Mouse (Mus musculus): ENCODE results near the gene Alkbh6.

Gene Alkbh6

DNA sequence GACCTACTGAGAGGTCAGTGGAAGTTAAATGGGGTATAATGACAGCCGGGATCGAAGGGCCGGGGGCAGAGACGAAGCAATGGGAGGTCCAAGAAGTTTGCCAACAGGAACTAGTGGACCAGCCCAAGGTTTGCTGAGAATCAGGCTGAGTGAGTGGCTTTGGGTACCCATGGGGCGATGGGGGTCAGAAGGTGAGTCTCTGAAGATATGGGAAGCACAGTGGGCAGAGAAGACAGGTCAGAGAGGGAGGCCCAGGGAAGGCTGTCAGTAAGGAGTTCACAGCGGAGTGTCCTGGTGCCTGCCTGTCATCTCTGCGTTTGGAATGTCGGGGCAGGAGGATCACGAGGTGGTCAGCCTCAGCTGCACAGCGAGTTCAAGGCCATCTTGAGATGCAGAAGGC is 19.9 kb downstream of the Alkbh6 start:
- DNase-seq (ENCODE audit: low read depth, low spot score) = no peak

DNA sequence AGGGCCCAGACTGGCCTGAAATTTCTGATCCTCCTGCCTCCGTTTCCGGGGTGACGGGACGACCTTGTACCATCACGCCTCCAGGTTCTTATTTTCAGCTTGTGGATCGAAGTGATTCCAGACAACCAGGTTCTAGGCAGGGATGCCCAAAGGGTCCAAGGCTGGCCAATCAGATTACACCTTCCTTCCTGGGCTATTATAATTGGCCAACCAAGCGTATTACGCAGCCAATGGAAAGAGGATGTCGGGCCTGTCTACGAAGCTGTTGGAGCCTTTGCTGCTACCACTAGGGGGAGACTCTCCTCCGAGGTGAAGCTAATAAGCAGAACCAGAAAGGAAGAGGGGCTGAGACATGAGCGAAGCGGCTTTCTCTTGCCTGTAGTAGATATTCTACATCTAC is 23.4 kb downstream of the Alkbh6 start:
- DNase-seq (ENCODE audit: low read depth, low spot score) = peak; percentile 82

DNA sequence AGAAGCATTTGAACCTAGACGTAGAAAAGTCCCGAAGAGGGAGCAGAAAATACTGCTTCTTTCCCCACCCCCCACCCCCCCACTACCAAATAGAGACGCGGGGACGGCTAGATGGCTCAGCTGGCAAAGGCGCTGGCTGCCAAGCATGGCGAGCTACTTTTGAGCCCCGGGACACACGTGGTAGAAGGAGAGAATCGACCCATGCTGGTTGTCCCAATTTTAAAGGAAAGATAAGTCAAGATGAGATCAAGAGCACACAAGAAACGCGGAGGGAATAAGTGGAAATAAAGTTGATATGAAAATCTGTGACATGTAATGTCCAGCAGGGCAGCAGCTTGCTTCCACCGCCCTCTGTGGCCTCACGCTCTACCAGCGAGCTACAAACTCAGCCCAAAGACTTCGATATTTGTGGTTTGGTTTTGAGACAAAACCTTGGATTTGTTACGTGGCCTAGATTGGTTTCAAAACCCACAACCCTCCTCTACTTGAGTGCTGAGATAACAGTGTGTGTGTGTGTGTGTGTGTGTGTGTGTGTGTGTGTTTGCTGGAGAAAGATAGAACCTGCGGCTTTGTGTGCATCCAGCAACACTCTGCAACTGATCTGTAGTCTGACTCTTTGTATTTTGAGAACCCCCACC is 24.2 kb downstream of the Alkbh6 start:
- no peak for DNase-seq (ENCODE audit: low read depth, low spot score)

DNA sequence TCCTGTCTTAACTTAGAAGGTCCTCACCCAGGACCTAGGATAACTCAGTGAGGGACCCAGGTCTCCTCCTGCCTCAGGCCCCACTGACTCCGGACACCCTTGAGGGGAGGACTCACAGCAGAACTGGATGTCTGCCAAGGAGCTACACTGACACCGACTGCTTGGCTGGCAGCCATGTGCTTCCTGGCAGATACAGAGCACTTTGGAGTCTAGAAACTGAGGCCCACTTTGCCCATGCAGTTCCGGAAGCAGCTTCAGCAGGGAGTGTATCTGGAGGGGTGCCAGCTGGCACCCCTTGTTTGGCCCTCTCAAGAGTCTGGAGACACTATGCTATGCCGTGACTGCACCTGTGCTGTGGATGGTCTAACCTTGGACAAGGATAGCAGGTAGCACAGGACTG is 24.9 kb downstream of the Alkbh6 start:
- DNase-seq (ENCODE audit: low read depth, low spot score) = no peak

GRCm38 (mm10) chr7:30334563-30334962 is 26.0 kb downstream of the Alkbh6 start:
- DNase-seq (ENCODE audit: low read depth, low spot score) = no peak

DNA sequence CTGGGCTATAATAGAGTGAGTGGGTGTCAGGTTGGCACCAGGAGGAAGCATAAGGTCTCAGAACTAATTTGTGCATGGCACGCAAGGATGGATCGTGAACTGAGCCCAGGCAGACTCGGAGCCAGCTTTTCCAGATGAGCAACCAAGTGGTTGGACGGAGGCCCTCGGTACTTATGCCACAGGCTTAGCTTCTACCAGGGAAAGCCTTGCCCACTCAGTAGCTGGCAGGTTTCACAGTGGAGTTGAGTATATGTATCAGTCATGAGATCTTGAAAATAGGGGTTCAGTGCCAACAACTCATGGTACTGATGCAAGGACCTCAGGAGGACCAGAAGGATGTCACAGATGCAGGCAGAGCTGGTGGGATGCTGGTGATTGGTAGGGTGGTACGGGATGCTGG is 27.2 kb downstream of the Alkbh6 start:
- no peak for DNase-seq (ENCODE audit: low read depth, low spot score)

- peak; percentile 67 for DNase-seq (ENCODE audit: low read depth, low spot score)
Observed at GRCm38 (mm10) chr7:30336384-30336783, 27.9 kb downstream of the Alkbh6 start.

DNA sequence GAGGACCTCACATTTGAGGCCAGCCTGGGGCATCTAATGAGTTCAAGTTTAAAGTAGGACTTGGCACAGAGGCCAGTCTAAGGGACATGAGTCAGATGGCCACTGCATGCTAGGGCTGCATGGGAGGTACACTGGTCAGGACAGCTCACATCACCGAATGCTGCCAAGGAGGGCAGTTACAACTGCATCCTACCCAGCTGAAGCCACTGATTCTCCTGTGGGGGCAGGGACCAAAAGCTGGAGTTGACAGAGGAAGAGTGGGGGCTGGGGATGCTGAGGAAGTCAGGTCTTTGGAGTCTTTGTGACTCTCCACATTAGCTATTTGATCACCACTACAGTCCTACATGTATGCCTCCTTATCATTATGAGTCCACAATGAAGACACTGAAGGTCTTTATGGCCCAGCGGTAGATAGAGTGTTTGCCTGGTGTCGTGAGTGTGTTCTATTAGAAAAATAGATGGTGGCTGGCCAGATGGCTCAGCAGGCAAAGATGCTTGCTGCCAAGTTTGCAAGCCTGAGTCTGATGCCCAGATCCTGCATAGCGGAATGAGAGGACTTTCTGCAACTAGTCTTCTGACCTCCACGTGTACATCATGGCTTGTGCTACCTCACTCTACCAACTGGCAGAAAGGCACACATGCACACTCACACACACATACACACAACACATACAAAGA is 31.1 kb downstream of the Alkbh6 start:
- no peak for DNase-seq (ENCODE audit: low read depth, low spot score)

DNA sequence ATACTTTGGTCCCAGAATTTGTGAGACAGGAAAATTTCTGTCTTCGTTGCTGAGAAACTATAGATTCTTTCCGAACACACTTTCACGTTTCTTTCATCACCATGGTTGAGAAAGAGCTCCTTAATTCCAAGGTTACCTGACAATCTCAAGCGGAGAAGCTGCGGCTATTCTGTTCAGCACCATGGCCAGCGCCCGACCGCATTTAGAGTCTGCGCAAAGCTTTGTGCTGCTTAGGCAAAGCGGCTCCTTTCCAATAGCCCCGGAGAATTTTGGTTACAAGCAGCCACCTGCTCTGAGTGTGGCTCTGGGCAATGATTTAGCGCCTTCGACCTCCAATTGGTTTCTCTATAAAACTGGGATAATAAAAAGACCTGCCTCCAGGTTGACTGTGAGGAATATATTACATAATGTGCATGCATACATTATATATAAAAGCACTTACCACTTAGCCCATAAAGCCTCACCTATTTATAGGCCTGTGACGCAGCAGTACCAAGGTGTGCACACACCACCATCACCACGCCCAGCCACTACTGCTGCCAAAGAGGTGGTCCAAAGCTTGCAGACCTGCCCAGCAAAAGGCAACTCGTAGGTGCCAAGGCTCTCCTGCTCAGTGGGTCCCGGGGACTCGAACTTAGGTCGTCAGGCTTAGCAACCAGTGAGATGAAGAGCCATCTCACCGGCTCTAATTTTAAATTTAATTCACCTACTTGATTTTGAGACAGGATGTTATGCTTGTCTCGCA is 38.3 kb downstream of the Alkbh6 start:
- DNase-seq (ENCODE audit: low read depth, low spot score) = no peak

- DNase-seq (ENCODE audit: low read depth, low spot score) = peak; percentile 42
Observed at GRCm38 (mm10) chr7:30347828-30348227, 39.3 kb downstream of the Alkbh6 start.

DNA sequence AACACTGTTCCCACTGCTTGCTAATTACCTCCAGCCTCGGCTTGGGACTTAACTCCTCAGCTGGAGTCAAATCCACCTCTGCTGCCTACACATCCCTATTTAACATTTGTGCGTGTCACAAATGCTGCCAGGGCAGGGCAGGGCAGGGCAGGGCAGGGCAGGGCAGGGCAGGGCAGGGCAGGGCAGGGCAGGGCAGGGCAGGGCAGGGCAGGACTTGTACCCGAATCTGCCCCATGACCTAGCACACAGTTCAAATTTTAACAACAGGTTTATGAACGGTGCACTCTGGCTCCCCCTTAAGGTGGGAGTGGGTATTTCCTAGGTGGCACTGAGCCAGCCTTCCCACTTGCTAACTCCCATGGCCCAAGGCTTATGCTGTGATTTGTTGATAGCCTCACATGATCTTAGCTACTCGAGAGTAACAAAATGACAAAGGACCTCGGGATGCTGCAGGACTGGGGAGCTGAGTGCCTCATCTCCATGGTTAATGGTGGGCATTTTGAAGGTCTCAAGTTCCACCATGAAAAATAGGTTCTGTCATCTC is 44.8 kb downstream of the Alkbh6 start:
- peak; percentile 38 for DNase-seq (ENCODE audit: low read depth, low spot score)

DNA sequence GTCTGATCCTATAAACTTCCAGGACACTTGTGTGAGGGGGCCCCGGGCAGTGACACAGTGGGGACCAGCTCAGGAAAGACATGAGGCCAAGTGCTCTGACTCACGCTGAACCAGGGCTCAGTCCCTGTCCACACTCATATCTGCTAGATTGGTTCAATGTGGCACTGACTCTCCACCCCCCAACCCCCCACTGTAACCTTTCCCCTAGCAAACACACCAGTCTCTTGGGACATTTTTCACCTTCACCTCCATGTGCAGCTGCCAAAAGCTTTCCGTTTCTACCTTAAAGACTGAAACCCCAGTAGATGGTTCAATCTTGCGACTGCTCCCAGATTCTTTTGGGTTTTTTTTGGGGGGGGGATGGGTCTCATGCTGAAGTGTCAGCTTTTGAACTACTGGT is 45.5 kb downstream of the Alkbh6 start:
- DNase-seq (ENCODE audit: low read depth, low spot score) = no peak

- DNase-seq (ENCODE audit: low read depth, low spot score) = no peak
Observed at GRCm38 (mm10) chr7:30358378-30359186, 50.1 kb downstream of the Alkbh6 start.

GRCm38 (mm10) chr7:30359276-30359865 is 50.9 kb downstream of the Alkbh6 start:
- no peak for DNase-seq (ENCODE audit: low read depth, low spot score)

DNA sequence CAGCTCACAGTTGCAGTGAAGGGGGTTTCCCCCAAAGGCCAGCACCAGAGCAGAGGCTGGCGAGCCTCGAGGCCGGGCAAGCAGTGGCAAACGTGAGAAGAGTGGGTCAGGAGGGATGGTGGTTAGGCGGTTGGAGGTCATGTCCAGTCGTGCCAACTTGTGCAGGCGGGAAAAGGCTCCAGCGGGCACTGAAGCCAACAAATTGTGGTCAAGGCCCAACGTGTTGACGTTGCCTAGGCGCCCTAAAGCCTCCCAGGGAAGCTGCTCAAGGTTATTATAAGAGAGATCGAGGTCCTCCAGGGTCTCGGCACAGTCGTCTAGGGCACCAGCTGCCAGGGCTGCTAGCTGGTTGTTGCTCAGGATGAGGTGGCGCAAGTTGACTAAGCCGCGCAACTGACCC is 51.5 kb downstream of the Alkbh6 start:
- DNase-seq (ENCODE audit: low read depth, low spot score) = no peak

DNA sequence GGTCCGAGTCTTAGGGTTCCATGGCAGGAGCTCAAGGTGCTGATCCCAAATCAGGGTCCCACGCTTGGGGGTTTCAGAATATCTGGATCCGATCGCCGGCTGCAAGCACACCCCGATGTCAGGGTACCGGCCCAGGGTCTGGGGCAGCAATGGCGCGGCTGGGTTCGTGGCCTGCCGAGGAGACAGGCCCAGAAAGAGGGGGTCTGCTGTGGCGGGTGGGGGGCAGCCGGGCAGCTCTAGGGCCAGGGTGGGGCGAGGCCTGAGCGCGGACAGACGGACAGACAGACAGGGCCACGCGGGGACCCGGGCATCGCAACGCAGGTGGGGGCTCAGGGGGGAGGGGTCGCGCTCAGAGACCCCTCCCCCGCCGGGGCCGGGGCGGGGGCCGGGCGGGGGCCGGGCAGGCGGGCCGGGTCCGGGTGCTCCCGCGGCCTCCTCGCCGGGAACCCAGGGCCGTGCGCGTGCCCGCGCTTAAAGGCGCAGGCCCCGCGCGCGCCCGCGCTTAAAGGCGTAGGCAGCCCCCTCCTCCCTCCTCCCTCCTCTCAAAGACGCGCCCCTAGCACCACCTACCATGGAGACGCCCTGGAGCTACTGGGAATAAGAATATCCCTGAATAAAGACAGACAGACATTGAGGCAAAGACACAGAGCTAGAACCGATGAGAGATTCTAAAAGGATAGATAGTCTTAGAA is 54.3 kb downstream of the Alkbh6 start, which contains the start of gene Lrfn3:
Gene Lrfn3, minus strand, starts transcription at position 121 of the 692 bp plus-strand sequence.
- DNase-seq (ENCODE audit: low read depth, low spot score) = peak; percentile 57

GRCm38 (mm10) chr7:30363344-30363738 is 54.8 kb downstream of the Alkbh6 start:
- DNase-seq (ENCODE audit: low read depth, low spot score) = no peak
